Mouse (Mus musculus): ENCODE measurements around the gene Gart.

DNA sequence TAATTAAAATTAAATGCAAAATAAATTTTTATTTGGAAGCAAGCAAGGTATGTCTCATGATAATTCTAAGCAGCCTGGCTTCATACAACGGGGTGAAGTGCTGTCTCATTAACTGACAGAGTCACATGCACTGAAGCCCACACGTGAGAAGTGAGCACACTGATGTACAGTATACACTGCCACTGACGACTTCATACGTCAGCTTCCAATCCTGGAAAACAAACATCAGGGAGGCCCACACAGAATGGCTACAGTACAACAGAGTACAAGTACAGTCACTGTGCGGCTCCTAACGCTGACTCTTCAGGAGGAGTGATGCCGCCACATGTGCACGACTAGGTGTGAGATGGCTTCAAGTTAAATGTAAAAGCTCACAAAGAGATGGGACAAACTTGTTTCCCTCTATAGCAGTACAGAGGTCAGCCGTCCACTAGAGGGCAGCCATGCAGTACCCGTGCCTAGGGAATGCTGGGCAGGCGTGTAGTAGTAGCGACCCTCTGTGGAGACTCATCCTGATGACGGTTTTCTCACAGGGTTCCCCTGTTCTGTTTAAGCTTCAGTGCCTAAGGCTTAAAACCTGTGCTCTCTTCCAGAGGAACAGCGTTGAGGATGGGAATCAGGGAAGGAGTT lies 47.8 kb upstream of the Gart start:
- no peak for TF ChIP-seq MYOG (IDR thresholded peaks at IDR 0.05; ENCODE audit: control insufficient read depth in 1 of 3, insufficient read depth in 1 of 3, insufficient read length in 2 of 3, low read depth in 2 of 3)
- TF ChIP-seq USF1 (IDR thresholded peaks at IDR 0.05; ENCODE audit: low read depth), result no peak
- TF ChIP-seq E2F4 (IDR thresholded peaks at IDR 0.05; ENCODE audit: insufficient read depth), result no peak
- no peak for TF ChIP-seq POLR2A (IDR thresholded peaks at IDR 0.05; ENCODE audit: insufficient read length, low read depth)
- TF ChIP-seq POLR2AphosphoS2 (IDR thresholded peaks at IDR 0.05; ENCODE audit: insufficient read length, low read depth), result no peak

Data from myocyte (in vitro differentiated cells).